Comparison of ENCODE assay signal across 8 mouse cellular contexts in the genomic region with DNA sequence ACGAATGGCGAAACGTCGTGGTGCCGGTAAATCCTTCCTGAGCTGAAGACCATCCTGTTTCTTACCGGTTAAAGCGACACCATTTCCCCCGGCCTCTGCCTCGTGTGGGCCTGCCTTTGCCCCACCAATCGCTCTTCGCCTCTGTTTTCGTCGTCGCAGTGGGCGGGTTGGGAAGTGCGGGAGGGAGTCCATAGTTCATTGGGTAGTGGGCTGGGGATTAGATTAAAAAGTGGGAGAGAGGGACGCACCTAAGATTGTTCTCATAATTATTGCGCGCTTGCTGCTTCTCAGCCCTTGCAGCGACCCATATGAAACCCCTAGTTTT. TPM values are rescaled to one million over a fixed set of nuclear protein-coding genes. Genes with fewer than 3 reads are reported as not detected.
DNase-seq lines count a peak whose midpoint lies in the region; ATAC-seq and TF ChIP-seq lines count a peak whose summit lies in the region.

No protein-coding gene starts in this region.

- peak overlapping the region; percentile 97 for H3K27ac ChIP-seq in ES-E14 (ENCODE audit: insufficient read depth, low read depth, low read length, poor library complexity, severe bottlenecking)
- peak overlapping the region; percentile 85 for H3K27ac ChIP-seq in forebrain, embryonic 11.5 days (ENCODE audit: low read depth, low read length)
- peak overlapping the region; percentile 92 for H3K27ac ChIP-seq in heart, embryonic 16.5 days (ENCODE audit: low read length)
- peak overlapping the region; percentile 92 for H3K27ac ChIP-seq in lung, embryonic 16.5 days (ENCODE audit: low read length)

- DNase-seq in ES-E14 (ENCODE audit: low read depth, low spot score), result no peak
- DNase-seq in adrenal gland, adult 18-20 months (ENCODE audit: low spot score in 2 of 2), result peak; percentile 27 to 33
- no peak for DNase-seq in forebrain, embryonic 11.5 days (ENCODE audit: low spot score)
- DNase-seq in kidney, postnatal 25 days, result peak; percentile 51 to 75
- DNase-seq in ovary, postnatal 36 days (ENCODE audit: low spot score), result peak; percentile 49
- no peak for DNase-seq in cerebellum, postnatal 25 days

- no peaks in the 10 kb centered on the region for H3K36me3 ChIP-seq in ES-E14 (ENCODE audit: control insufficient read depth, insufficient read depth, low read length, poor library complexity, severe bottlenecking)
- no peaks in the 10 kb centered on the region for H3K36me3 ChIP-seq in forebrain, embryonic 11.5 days (ENCODE audit: control insufficient read depth, insufficient read depth, low read length)
- no peaks in the 10 kb centered on the region for H3K36me3 ChIP-seq in heart, embryonic 16.5 days (ENCODE audit: control insufficient read depth, insufficient read depth)
- H3K36me3 ChIP-seq in lung, embryonic 16.5 days (ENCODE audit: control insufficient read depth, insufficient read depth, low read length), result no peaks in the 10 kb centered on the region

- H3K4me2 ChIP-seq in forebrain, embryonic 11.5 days (ENCODE audit: low read depth, low read length, severe bottlenecking), result peak overlapping the region; percentile 55
- peak overlapping the region; percentile 77 for H3K4me2 ChIP-seq in heart, embryonic 16.5 days (ENCODE audit: low read depth, low read length)
- H3K4me2 ChIP-seq in lung, embryonic 16.5 days (ENCODE audit: low read depth, low read length), result peak overlapping the region; percentile 68

- peak overlapping the region; percentile 85 to 96 for H3K4me3 ChIP-seq in ES-E14 (ENCODE audit: insufficient read depth in 1 of 2, low read depth in 1 of 2, low read length in 2 of 2, poor library complexity in 1 of 2, severe bottlenecking in 1 of 2)
- H3K4me3 ChIP-seq in forebrain, embryonic 11.5 days (ENCODE audit: low read depth, low read length), result peak overlapping the region; percentile 55
- peak overlapping the region; percentile 62 for H3K4me3 ChIP-seq in heart, embryonic 16.5 days (ENCODE audit: low read length)
- peak overlapping the region; percentile 62 for H3K4me3 ChIP-seq in lung, embryonic 16.5 days (ENCODE audit: low read length)

- ATAC-seq in forebrain, embryonic 11.5 days (replicated peaks; ENCODE audit: low FRiP score), result peak; percentile 39
- ATAC-seq in heart, embryonic 16.5 days (replicated peaks; ENCODE audit: extremely low read depth, insufficient read depth, low FRiP score), result peak; percentile 41
- peak; percentile 42 for ATAC-seq in lung, embryonic 16.5 days (ENCODE audit: low read depth)

- H3K9ac ChIP-seq in ES-E14 (ENCODE audit: insufficient read depth, low read depth, low read length, poor library complexity, severe bottlenecking), result peak overlapping the region; percentile 95
- H3K9ac ChIP-seq in forebrain, embryonic 11.5 days (ENCODE audit: low read length), result peak overlapping the region; percentile 61
- peak overlapping the region; percentile 76 for H3K9ac ChIP-seq in heart, embryonic 16.5 days (ENCODE audit: low read length)
- peak overlapping the region; percentile 74 for H3K9ac ChIP-seq in lung, embryonic 16.5 days (ENCODE audit: low read length)

- 20% methylated on average over 20 of the region's 20 CpGs for WGBS in forebrain, embryonic 11.5 days
- WGBS in heart, embryonic 16.5 days, result 12% methylated on average over 20 of the region's 20 CpGs
- 21% methylated on average over 20 of the region's 20 CpGs for WGBS in lung, embryonic 16.5 days

- no peaks in the 10 kb centered on the region for H3K27me3 ChIP-seq in forebrain, embryonic 11.5 days (ENCODE audit: control insufficient read depth, insufficient read depth, low read length)
- H3K27me3 ChIP-seq in heart, embryonic 16.5 days (ENCODE audit: control insufficient read depth, insufficient read depth, low read length), result no peaks in the 10 kb centered on the region
- H3K27me3 ChIP-seq in lung, embryonic 16.5 days (ENCODE audit: control insufficient read depth, insufficient read depth, low read depth, low read length), result peaks cover 3% of the 10 kb centered on the region; the same call in 1 of the 2 replicates

- no peaks in the 10 kb centered on the region for H3K9me3 ChIP-seq in ES-E14 (ENCODE audit: control insufficient read depth, insufficient read depth, low read depth, low read length)
- no peaks in the 10 kb centered on the region; the same call in 1 of the 2 replicates for H3K9me3 ChIP-seq in forebrain, embryonic 11.5 days (ENCODE audit: control insufficient read depth, low read length)
- no peaks in the 10 kb centered on the region for H3K9me3 ChIP-seq in heart, embryonic 16.5 days (replicated peaks; ENCODE audit: control insufficient read depth, low read length)
- H3K9me3 ChIP-seq in lung, embryonic 16.5 days (ENCODE audit: control insufficient read depth, low read length), result no peaks in the 10 kb centered on the region

- no peaks in the 10 kb centered on the region; a peak in 1 of 4 replicates for H3K4me1 ChIP-seq in ES-E14 (ENCODE audit: control insufficient read depth in 2 of 2, insufficient read depth in 2 of 2, low read length in 2 of 2, poor library complexity in 1 of 2)
- no peaks in the 10 kb centered on the region for H3K4me1 ChIP-seq in forebrain, embryonic 11.5 days (replicated peaks; ENCODE audit: control insufficient read depth, insufficient read depth, low read length)
- peaks cover 2% of the 10 kb centered on the region; the same call in 1 of the 2 replicates for H3K4me1 ChIP-seq in heart, embryonic 16.5 days (ENCODE audit: control insufficient read depth, insufficient read depth, low read length)
- no peaks in the 10 kb centered on the region; the same call in 1 of the 2 replicates for H3K4me1 ChIP-seq in lung, embryonic 16.5 days (replicated peaks; ENCODE audit: control insufficient read depth, insufficient read depth, low read length)

- in situ Hi-C loops in ES-E14 (cut with MboI; ENCODE audit: low sequenced_read_pairs in 2 of 2, unreplicated experiment in 2 of 2), result no loop called here

TF ChIP-seq in ES-E14, 5 proteins besides CTCF, POLR2A, EP300 and RAD21:
- TF ChIP-seq ZNF384 (IDR thresholded peaks at IDR 0.05; ENCODE audit: low read depth, low read length) (no peak), MAFK (IDR thresholded peaks at IDR 0.05; ENCODE audit: insufficient read depth, low read depth, low read length) (no peak), ZC3H11A (IDR thresholded peaks at IDR 0.05; ENCODE audit: borderline replicate concordance, low read depth, low read length) (no peak), HCFC1 (IDR thresholded peaks at IDR 0.05; ENCODE audit: borderline replicate concordance, insufficient read depth, low read length) (no peak), CHD2 (IDR thresholded peaks at IDR 0.05; ENCODE audit: low read depth, low read length) (no peak)

RNA-seq across cellular contexts. Expression of gene Huwe1, which starts 3.1 kb away (rescaled TPM):
- 304 and 351 TPM in 2 replicates for total RNA-seq in ES-E14 (2012; rRNA removed)
- total RNA-seq in adrenal gland, adult 18-20 months (2021), result 100 to 1,000 TPM; 174 to 184 TPM
- polyA plus RNA-seq in forebrain, embryonic 11.5 days (2014; fragmentation: Nextera tagmentation; extraction: Ambion mirVana), result 70.6 and 88.4 TPM in 2 replicates
- 30.7 and 34.2 TPM in 2 replicates for polyA plus RNA-seq in heart, embryonic 16.5 days (2015; fragmentation: Nextera tagmentation; extraction: Ambion mirVana)
- 37.8 and 46.9 TPM in 2 replicates for polyA plus RNA-seq in lung, embryonic 16.5 days (2015; fragmentation: Nextera tagmentation; extraction: Ambion mirVana)

Comparison
In these comparisons a context has a peak if more than half of its experiments do, and no peak if none do; other contexts are left out.
1. DNase-seq: peak in adrenal gland, adult 18-20 months (2 of 2), kidney, postnatal 25 days (2 of 2) and ovary, postnatal 36 days (single experiment); none in ES-E14 (single experiment), forebrain, embryonic 11.5 days (single experiment) and cerebellum, postnatal 25 days (0 of 2).
2. Peak in every context shown above with its lines, with median percentiles within 50 percentile points of each other: H3K27ac ChIP-seq, H3K4me3 ChIP-seq, H3K9ac ChIP-seq, ATAC-seq and H3K4me2 ChIP-seq.